Mouse (Mus musculus) kidney, adult 2 months (tissue): Measurements from ENCODE around the gene Dagla.

Source experiments
- CTCF ChIP-seq: fragments of 200-500 bp; conservative IDR thresholded peaks from 2 replicates; pipeline ENCODE4 v1.5.1; 2011; ENCODE audit warnings: low read depth, mild to moderate bottlenecking, control low read depth, low read length, moderate library complexity, mixed read lengths; ENCODE audit not compliant: insufficient read depth, insufficient read length
- POLR2A ChIP-seq: fragments of 200-500 bp; IDR thresholded peaks from one replicate; pipeline ENCODE4 v1.6.1; 2011; ENCODE audit warnings: low read depth, low read length, control low read depth

DNA sequence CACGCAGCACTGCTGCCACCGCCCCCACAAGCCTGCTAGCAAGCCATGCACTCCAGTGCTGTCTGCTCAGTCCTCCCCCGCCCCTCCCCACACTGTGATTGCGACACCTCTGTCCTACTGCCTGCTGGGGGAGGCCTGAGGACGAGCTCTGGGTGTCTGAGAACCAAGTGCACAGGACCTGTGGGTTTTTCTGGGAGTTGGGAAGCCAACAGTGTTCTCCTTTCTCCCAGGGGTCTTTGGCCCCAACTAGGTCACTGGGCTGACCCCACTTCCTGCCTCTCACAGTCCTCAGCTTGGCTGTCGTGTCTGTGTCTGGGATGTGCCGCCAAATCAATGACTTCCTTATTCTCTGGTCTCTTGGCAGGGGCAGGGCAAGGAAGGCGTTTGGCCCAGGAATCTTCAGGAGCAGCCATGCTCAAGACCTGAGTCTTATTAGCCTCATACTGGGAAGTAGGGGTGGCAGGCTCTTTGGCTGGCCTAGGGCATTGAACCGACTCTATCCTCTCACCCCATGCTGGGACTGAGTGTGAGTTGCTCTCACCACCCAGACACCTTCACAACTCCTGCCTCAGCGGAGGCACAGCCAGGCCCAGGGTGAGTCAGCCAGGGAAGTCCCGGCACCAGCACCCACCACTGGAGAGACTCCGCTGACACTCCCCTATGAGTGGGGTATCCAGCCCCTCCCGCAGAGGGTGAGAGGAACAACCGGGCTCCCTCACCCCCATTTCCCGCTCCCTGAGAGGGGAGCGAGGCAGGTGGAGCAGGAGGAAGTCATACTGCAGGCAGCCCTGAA lies 14.3 kb downstream of the Dagla start:
- no peak for TF ChIP-seq POLR2A
- no peak for TF ChIP-seq CTCF
